Mouse (Mus musculus): ENCODE results near the gene 4930539E08Rik.

Gene 4930539E08Rik

GRCm38 (mm10) chr17:28856030-28856429, 59.1 kb downstream of the 4930539E08Rik start:
- DNase-seq (ENCODE audit: low spot score) = no peak

- DNase-seq (ENCODE audit: low spot score) = peak; percentile 48
These were observed 59.8 kb downstream of the 4930539E08Rik start for GRCm38 (mm10) chr17:28855166-28855885.

- no peak for DNase-seq (ENCODE audit: low spot score)
These were observed 60.7 kb downstream of the 4930539E08Rik start for GRCm38 (mm10) chr17:28854377-28854776.

DNA sequence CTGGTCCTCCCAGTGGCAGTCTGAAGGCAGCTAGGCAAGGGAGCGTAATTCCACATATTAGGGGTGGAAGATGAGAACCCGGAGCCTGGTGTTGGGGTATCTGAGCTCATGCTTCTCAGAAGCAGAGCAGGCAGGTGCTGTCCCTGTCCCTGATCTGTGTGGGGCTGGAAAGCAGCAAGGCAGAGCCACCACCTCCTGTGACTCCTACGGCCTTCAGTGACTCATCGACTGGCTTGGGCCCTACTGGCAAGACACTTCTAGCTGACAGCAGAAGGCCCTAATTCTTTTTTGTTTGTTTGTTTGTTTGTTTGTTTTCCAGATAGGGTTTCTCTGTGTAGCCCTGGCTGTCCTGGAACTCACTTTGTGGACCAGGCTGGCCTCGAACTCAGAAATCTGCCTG, 64.6 kb downstream of the 4930539E08Rik start:
- no peak for DNase-seq (ENCODE audit: low spot score)

DNA sequence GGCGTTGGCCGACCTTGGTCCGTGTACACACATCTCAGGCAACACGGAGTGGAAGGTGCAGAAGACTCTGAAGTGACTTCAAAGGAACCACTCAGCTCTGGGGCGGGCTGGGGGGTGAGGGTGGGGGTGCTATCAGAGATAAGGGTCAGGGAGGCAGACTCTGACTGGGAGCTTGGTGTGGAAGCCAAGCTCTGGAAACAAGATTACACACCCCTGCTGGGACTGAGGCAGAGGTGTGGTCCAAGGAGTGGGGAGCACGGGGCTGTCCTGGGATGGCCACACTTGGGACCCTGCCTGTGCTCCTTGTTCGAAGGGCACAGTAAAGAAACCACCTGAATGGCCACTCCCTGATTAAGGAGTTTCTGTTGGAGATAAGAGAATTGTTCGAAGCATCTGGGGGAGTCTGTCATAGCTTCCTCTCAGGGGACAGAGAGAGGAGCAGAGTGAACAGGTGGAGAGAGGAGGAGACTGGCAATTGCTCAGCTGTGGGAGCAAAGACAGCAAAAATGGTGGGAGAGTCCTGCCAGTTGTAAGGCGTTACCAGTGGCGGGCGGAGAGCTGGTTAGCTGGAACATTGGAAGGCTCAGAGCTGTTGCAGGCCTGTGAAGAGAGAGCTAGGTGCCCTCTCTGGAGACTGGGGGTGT, 68.0 kb downstream of the 4930539E08Rik start:
- DNase-seq (ENCODE audit: low spot score) = no peak
